Mouse (Mus musculus): Measurements from ENCODE around the gene Patz1.

DNA sequence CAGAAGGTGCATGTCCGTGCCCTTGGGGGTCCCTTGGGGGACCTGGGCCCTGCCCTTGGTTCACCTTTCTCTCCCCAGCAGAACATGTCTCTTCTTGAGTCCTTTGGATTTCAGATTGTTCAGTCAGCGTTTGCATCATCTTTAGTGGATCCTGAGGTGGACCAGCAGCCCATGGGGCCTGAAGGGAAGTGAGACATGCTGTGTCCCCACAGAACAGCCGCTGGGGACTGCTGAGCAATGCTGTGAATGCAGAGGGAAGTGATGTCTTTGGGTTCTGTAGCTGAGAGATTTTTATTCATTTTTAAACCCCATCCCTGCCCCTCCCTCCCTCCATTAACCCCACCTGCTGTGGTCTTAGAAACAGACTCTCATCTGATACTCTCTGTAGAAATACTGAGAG lies 19.2 kb downstream of the Patz1 start:
- TF ChIP-seq E2F4 (IDR thresholded peaks at IDR 0.05; ENCODE audit: insufficient replicate concordance, low read depth, low read length) (no peak), EP300 (IDR thresholded peaks at IDR 0.05; ENCODE audit: low read length) (0 out of 2 replicates have a peak, but pooled peaks have one; percentile 35), NRF1 (IDR thresholded peaks at IDR 0.05; ENCODE audit: low read depth, low read length) (no peak), MYC (IDR thresholded peaks at IDR 0.05; ENCODE audit: low read depth, low read length) (no peak), HCFC1 (IDR thresholded peaks at IDR 0.05; ENCODE audit: low read depth, low read length) (no peak)

Measured in CH12.LX (cell line).